Mouse (Mus musculus) embryonic facial prominence, embryonic 13.5 days (tissue): ENCODE data around the gene Cped1. TPM values are rescaled to one million over a fixed set of nuclear protein-coding genes. Genes with fewer than 3 reads are reported as not detected.
A peak's percentile ranks its signal among the peaks of the same experiment; 100 is the strongest.

ENCODE experiments used
- ATAC-seq: fragments of 200-750 bp; cut with Nextera tagmentation; 2 replicates; pipeline ENCODE4 v1.8.0; 2017; ENCODE audit warnings: low read depth; ENCODE audit not compliant: insufficient number of reproducible peaks, insufficient read depth, low FRiP score, low TSS enrichment
- H3K27ac ChIP-seq: fragments of 300-500 bp; sonication (generic); 2 replicates; pipeline ENCODE4 v1.5.1; 2015; ENCODE audit warnings: moderate library complexity, mild to moderate bottlenecking, inconsistent platforms
- H3K27me3 ChIP-seq: fragments of 300-500 bp; sonication (generic); 2 replicates; pipeline ENCODE4 v1.6.1; 2015; ENCODE audit warnings: mild to moderate bottlenecking, inconsistent platforms
- H3K36me3 ChIP-seq: fragments of 300-500 bp; sonication (generic); 2 replicates; pipeline ENCODE4 v1.6.1; 2015; ENCODE audit warnings: mild to moderate bottlenecking, inconsistent platforms
- H3K4me1 ChIP-seq: fragments of 300-500 bp; sonication (generic); 2 replicates; pipeline ENCODE4 v1.6.1; 2015; ENCODE audit warnings: inconsistent platforms
- H3K4me2 ChIP-seq: fragments of 300-500 bp; sonication (generic); 2 replicates; pipeline ENCODE4 v1.6.1; 2015; ENCODE audit warnings: moderate library complexity, mild to moderate bottlenecking, inconsistent platforms
- H3K4me3 ChIP-seq: fragments of 300-500 bp; sonication (generic); 2 replicates; pipeline ENCODE4 v1.5.1; 2015; ENCODE audit warnings: mild to moderate bottlenecking, inconsistent platforms
- H3K9ac ChIP-seq: fragments of 300-500 bp; sonication (generic); 2 replicates; pipeline ENCODE4 v1.6.1; 2015; ENCODE audit warnings: mild to moderate bottlenecking, inconsistent platforms
- H3K9me3 ChIP-seq: fragments of 300-500 bp; sonication (generic); 2 replicates; pipeline ENCODE4 v1.6.1; 2016; ENCODE audit warnings: inconsistent platforms
- WGBS: fragments of 180-500 bp; shearing (Covaris S2); methylation state at CpG from one replicate; pipeline ENCODE4 v1.1.7; 2015; ENCODE audit warnings: mixed read lengths; 5-methylcytosine and 5-hydroxymethylcytosine counted together
- polyA plus RNA-seq: library from polyadenylated mRNA; unstranded; fragments of >200 nt; fragmentation: Nextera tagmentation; extraction: Ambion mirVana; gene quantifications from 2 replicates; pipeline ENCODE4 v1.2.1, GENCODE M21; 2015

The Cped1 gene
- polyA plus RNA-seq, 1 experiment from 2014 or later: 42.6 TPM

DNA sequence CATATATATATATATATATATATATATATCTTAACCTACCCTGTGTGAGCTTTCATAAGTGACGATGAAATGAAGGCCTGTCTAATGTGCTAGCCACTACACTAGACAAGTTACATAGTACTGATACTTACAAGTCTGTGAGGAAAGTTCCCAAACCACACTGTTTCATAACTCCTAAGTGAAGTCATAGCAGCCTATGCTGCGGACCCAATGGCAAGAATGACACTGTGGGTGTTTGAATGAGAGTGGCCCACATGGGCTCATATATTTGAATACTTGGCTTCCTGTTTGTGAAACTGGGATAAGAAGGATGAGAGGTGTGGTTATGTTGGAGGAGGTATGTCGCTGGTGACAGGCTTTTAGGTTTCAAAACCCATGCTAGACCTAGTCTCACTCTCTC lies 67.3 kb downstream of the Cped1 start:
- no peaks in the 10 kb centered on the region for H3K9me3 ChIP-seq
- no peak overlapping the region for H3K9ac ChIP-seq
- no peak overlapping the region for H3K4me3 ChIP-seq
- H3K27me3 ChIP-seq: no peaks in the 10 kb centered on the region
- H3K4me2 ChIP-seq: no peak overlapping the region
- ATAC-seq: no peak
- no peak overlapping the region for H3K27ac ChIP-seq
- 92% methylated on average over 3 of the region's 3 CpGs for WGBS
- H3K4me1 ChIP-seq: peaks cover 8% of the 10 kb centered on the region
- H3K36me3 ChIP-seq: peaks cover 8% of the 10 kb centered on the region; the same call in 1 of the 2 replicates

DNA sequence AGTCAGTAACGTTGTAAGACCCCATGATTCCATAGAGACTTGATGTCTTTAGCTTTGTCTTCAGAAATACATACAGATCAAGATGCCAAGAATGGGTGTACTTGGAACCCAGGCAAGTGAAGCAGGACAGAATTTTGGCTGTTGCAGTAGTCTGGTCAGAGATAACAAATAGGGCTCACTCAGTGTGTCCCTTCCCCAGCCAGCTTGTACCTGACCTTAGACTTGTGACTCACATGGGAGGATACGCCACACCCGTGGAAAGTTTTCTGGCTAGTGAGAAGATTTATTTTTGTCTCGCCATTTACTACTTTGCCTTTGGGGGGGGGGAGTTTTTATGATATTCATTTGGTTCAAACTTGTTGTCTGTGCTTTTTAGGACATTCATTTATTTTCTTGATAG lies 78.6 kb downstream of the Cped1 start:
- Histone ChIP-seq H3K9ac (no peak overlapping the region), H3K4me1 (no peaks in the 10 kb centered on the region), H3K9me3 (no peaks in the 10 kb centered on the region), H3K36me3 (no peaks in the 10 kb centered on the region), H3K4me3 (no peak overlapping the region), H3K4me2 (no peak overlapping the region), H3K27me3 (no peaks in the 10 kb centered on the region), H3K27ac (no peak overlapping the region)
- 82% methylated on average over 4 of the region's 4 CpGs for WGBS
- no peak for ATAC-seq

DNA sequence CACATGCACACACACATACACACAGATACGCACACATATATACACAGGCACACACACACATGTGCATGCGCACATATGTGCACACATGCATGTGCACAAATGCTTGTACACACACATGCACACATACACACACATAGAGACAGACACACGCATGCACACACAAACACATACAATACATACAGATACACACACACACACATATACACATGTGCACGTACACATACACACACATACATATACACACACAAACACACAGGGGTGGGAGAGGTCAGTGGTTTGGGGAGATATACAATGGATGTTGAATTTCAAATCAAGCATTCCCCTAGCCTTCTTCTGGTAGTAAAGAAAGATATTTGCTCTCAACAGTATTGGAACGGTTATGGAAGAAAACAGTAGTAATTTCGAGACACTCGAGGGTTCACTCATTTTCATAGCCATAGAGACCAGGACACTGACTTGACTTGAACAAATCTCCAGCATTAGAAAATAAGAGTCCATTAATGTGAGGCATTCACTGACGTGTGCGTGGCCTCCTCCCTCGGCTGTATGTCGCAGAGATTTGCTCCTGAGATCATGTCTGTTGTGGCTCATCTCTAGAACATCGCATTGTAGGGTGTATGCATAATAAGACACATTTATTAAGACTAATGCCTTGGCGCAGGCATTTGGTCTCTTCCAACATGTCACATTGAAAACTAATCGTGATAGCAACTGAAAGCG lies 85.0 kb downstream of the Cped1 start:
- H3K36me3 ChIP-seq: 0 out of 2 replicates have a peak, but pooled peaks cover 9% of the 10 kb centered on the region
- H3K27me3 ChIP-seq: no peaks in the 10 kb centered on the region
- no peaks in the 10 kb centered on the region for H3K4me1 ChIP-seq
- 79% methylated on average over 15 of the region's 15 CpGs for WGBS
- H3K4me2 ChIP-seq: peak overlapping the region; percentile 34
- H3K27ac ChIP-seq: no peak overlapping the region
- ATAC-seq: 0 out of 2 replicates have a peak, but pooled peaks have one; percentile 52
- H3K4me3 ChIP-seq: no peak overlapping the region
- H3K9ac ChIP-seq: no peak overlapping the region
- no peaks in the 10 kb centered on the region for H3K9me3 ChIP-seq

DNA sequence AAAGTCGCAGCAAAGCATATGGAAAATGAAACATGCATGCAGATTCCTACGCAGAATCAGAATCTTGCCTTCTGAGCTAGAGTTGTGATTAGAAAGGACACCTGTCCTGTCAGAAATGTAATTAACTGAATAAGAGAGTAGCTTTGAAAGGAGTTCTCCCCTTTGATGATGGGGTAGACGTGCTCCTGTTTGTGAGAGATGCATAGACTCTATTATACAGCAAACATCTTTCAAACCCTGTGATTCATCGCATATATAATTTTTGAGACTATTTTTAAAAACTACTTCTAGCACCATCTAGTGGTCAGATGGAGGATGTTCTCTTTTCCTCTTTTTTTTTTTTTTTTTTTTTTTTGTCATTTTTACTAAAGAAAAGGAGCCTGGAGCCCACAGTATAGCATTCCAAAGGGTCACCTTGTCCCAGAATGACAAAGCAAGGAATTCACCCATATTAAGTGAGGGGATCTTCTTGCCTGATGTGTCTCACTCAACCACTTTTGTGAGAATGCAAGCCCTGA lies 85.7 kb downstream of the Cped1 start:
- no peaks in the 10 kb centered on the region for H3K9me3 ChIP-seq
- 33% methylated on average over 4 of the region's 4 CpGs for WGBS
- H3K27ac ChIP-seq: no peak overlapping the region
- no peak overlapping the region for H3K9ac ChIP-seq
- H3K4me1 ChIP-seq: no peaks in the 10 kb centered on the region
- ATAC-seq: no peak
- H3K4me2 ChIP-seq: peak overlapping the region; percentile 34
- H3K36me3 ChIP-seq: 0 out of 2 replicates have a peak, but pooled peaks cover 9% of the 10 kb centered on the region
- H3K4me3 ChIP-seq: no peak overlapping the region
- no peaks in the 10 kb centered on the region for H3K27me3 ChIP-seq

DNA sequence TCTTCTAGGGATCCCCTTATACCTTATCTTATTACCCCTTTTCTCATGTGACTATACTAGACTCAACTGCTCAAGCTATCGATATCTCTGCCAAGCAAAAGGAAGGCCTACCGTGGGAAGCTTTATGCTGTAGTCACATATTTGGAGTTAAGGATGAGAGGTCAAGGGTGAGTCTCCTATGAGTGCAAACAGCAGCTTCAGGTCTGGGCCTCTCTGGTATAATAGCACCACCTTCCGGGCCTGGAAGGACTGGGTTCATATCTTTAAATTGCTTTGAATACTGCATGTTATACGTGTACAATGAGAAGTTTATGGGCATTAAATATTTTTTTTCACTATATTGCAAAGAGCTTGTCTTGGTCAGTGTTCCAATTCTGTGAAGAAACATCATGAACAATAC lies 87.0 kb downstream of the Cped1 start:
- ATAC-seq: no peak
- Histone ChIP-seq H3K4me1 (no peaks in the 10 kb centered on the region), H3K4me2 (no peak overlapping the region), H3K4me3 (no peak overlapping the region), H3K9ac (no peak overlapping the region), H3K9me3 (no peaks in the 10 kb centered on the region), H3K36me3 (0 out of 2 replicates have a peak, but pooled peaks cover 9% of the 10 kb centered on the region), H3K27ac (no peak overlapping the region), H3K27me3 (no peaks in the 10 kb centered on the region)
- WGBS: 80% methylated on average over 4 of the region's 4 CpGs

DNA sequence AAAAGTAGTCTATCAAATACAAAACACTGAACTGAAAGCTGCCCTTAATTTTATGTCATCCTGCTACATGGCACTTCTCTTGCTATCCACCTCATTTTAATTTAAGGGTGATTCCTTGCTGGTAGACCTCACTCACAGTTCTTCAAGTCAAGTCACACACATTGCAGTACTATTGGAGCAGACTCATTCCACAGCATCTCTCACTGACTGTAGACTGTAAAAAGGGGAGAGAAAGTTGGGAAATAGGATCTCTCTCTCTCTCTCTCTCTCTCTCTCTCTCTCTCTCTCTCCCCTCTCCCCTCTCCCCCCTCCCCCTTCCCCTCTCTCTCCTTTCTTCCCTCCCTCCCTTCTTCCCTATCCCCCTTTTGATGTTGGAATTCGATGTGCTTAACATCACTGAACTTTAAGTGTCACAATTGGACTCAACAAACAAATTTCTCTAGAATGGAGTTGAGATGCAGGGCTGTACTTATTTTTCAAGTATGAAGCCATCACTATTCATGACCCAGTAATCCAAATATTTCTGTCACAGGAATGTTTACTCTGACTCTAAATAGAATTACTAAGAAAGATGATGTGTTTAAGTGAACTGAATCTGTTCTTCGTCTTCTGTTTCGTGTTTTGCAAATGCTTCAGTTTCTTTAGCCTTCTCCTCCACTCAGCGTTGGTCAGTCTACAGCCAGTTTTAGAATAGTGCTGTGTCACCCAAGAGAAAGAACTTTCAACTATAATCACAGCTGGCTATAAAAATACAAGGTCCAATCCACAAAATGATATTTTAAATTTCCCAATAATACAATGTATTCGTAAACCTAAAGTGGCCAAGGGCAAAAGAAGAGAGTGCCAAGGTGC lies 88.7 kb downstream of the Cped1 start:
- Histone ChIP-seq H3K36me3 (0 out of 2 replicates have a peak, but pooled peaks cover 9% of the 10 kb centered on the region), H3K27me3 (no peaks in the 10 kb centered on the region), H3K4me1 (no peaks in the 10 kb centered on the region), H3K4me3 (no peak overlapping the region), H3K27ac (no peak overlapping the region), H3K9me3 (no peaks in the 10 kb centered on the region), H3K4me2 (no peak overlapping the region), H3K9ac (no peak overlapping the region)
- 83% methylated on average over 5 of the region's 5 CpGs for WGBS
- ATAC-seq: no peak

DNA sequence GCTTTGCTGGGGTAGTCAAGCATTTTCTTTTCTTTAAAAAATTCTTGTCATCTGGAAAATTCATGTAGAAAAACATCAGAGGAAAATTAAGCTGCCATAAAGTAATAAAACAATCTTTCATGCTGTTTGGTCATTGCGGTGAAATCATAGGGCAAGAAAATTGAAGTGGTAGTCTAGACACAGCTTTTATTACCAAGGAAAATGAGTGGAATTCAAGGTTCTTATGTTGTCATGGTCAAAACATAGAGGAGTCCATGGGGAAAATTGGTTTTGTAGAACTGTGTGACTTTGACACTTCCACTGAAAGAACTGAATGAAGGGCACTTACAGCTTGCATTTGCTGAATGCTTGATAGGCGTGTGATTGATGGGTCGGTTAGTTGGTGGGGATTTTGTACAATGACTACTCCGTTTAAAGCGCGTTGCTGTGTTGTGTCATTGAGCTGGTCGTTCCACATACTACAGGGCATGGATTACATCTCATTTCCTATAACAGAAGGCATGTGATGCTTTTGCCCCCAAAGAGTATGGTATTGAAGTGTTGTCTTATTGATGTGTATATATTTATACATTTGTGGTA lies 93.1 kb downstream of the Cped1 start:
- no peak overlapping the region for H3K9ac ChIP-seq
- H3K4me3 ChIP-seq: no peak overlapping the region
- H3K4me1 ChIP-seq: no peaks in the 10 kb centered on the region
- no peak for ATAC-seq
- 0 out of 2 replicates have a peak, but pooled peaks cover 2% of the 10 kb centered on the region for H3K36me3 ChIP-seq
- no peak overlapping the region for H3K27ac ChIP-seq
- no peaks in the 10 kb centered on the region for H3K27me3 ChIP-seq
- no peak overlapping the region for H3K4me2 ChIP-seq
- WGBS: 86% methylated on average over 7 of the region's 7 CpGs
- no peaks in the 10 kb centered on the region for H3K9me3 ChIP-seq

DNA sequence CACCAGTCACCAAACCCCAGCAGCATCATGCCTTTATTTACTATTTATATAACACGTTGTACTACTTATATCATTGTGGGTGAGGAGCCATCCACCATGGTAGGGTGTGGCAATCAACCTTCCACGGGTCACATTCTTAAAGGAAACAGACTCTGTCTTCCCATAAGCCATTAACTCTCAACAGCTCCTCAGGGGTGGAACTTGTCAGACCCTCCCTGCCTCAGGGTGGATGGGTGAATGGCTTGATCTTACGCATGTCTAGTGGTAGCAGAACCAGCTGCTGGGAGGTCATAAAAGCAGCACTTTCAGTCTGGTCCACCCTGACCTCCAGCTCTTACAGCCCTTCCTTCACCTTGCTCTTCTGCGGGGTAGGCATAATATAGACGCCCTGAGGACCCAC lies 100.3 kb downstream of the Cped1 start:
- no peak overlapping the region for H3K4me2 ChIP-seq
- H3K27me3 ChIP-seq: no peaks in the 10 kb centered on the region
- H3K9ac ChIP-seq: no peak overlapping the region
- no peak overlapping the region for H3K27ac ChIP-seq
- H3K4me3 ChIP-seq: no peak overlapping the region
- H3K4me1 ChIP-seq: no peaks in the 10 kb centered on the region
- H3K36me3 ChIP-seq: peaks cover 7% of the 10 kb centered on the region; the same call in 1 of the 2 replicates
- no peaks in the 10 kb centered on the region for H3K9me3 ChIP-seq
- no peak for ATAC-seq
- WGBS: 81% methylated on average over 5 of the region's 5 CpGs

DNA sequence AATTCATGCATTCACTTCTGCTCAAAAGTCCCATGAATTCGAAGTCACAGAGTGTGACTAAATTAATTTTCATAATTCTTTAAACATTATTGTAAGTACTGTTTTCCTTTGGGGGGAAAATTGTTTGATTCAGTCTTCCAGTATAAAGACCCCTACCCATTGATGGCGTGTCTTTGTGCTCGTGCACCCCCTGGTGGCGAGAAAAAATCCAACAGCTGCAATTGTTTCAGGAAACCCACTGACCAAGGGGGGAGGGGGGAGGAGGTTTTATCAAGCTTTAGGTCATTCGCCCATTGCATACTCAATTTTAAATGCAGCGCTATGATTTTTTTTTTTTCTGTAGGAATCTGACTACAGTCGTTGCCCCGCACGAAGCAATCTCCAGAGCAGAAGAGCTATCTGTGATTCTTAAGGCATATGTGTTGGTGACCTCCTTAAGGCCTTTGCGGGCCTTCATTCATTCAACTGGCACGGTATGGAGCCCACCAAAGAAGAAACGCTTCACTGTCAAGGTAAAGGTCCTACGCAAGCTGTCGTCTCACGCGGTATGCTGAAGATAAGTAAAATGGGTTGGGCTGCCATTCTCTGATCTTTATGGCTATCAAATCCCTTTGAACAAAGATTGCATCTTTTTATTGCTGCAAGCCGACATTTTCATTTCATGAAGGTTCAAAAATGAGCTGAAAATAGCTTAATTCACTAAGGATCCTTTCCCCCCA lies 102.8 kb downstream of the Cped1 start:
- H3K27ac ChIP-seq: no peak overlapping the region
- no peaks in the 10 kb centered on the region for H3K9me3 ChIP-seq
- H3K36me3 ChIP-seq: peaks cover 20% of the 10 kb centered on the region
- H3K27me3 ChIP-seq: no peaks in the 10 kb centered on the region
- no peak overlapping the region for H3K4me3 ChIP-seq
- H3K4me2 ChIP-seq: no peak overlapping the region
- 53% methylated on average over 17 of the region's 17 CpGs for WGBS
- no peaks in the 10 kb centered on the region for H3K4me1 ChIP-seq
- no peak overlapping the region for H3K9ac ChIP-seq
- no peak for ATAC-seq

DNA sequence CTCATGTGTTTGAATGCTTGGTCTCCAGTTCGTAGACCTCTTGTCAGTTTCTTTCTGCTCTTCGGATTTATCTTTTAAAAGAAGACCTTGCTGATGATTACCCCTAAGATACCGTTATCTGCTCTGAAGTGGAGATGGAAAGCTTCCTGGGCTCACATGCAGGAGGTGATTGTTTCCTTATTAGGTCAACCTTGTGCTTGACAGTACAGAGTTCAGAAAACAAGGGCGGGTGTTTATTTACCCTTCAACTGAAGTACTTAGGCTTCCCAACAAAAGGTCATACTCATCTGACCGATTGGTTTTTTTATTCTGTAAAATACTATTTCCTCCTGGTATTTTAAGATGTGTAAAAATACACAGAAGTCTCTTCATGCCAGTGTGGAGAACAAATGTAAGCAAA lies 106.1 kb downstream of the Cped1 start:
- Histone ChIP-seq H3K27ac (no peak overlapping the region), H3K9me3 (no peaks in the 10 kb centered on the region), H3K9ac (no peak overlapping the region), H3K4me2 (no peak overlapping the region), H3K4me3 (no peak overlapping the region), H3K36me3 (peaks cover 28% of the 10 kb centered on the region), H3K27me3 (no peaks in the 10 kb centered on the region), H3K4me1 (no peaks in the 10 kb centered on the region)
- 85% methylated on average over 5 of the region's 5 CpGs for WGBS
- no peak for ATAC-seq

DNA sequence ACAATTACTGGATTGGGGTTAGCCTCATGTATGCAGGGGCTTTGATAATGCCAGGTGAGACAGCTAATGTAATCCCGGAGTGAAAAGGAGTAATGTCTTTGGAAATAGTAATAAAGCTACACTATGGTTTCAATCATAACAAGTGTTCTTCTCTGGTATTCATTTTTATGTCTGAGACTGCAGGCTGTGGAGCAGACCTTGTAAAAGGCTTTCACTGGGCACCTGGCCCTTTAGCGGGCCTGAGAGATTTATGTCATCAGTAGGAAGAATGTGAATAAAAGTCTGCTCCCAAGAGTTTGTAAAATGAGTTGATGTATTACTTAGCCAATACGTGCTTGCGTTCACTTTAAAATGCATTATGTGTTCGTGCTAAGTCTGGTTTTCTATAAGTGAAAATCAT lies 108.1 kb downstream of the Cped1 start:
- no peaks in the 10 kb centered on the region for H3K9me3 ChIP-seq
- no peaks in the 10 kb centered on the region for H3K4me1 ChIP-seq
- WGBS: 92% methylated on average over 5 of the region's 5 CpGs
- no peak for ATAC-seq
- no peaks in the 10 kb centered on the region for H3K27me3 ChIP-seq
- no peak overlapping the region for H3K4me2 ChIP-seq
- no peak overlapping the region for H3K27ac ChIP-seq
- peaks cover 28% of the 10 kb centered on the region for H3K36me3 ChIP-seq
- H3K9ac ChIP-seq: no peak overlapping the region
- no peak overlapping the region for H3K4me3 ChIP-seq
